Mouse (Mus musculus) adrenal gland, postnatal 14 days (tissue): ENCODE data around the gene Hmx2. TPM values are rescaled to one million over a fixed set of nuclear protein-coding genes. Genes with fewer than 3 reads are reported as not detected.

ENCODE experiments used
- DNase-seq: peaks from one replicate; pipeline ENCODE4 v3.0.0; 2021; ENCODE audit warnings: mixed read lengths
- long read RNA-seq, 2 experiments: library from polyadenylated mRNA; stranded (forward); transcript quantifications; one replicate each; pipeline ENCODE4 v2.0.0; 2021
- total RNA-seq: library from RNA; stranded (reverse); gene quantifications from 2 replicates; pipeline ENCODE4 v1.2.3, GENCODE M21; 2021

Gene Hmx2
- total RNA-seq: not detected in 2 replicates
- long read RNA-seq, experiment 1: 0 reads
- long read RNA-seq, experiment 2: 0 reads

DNA sequence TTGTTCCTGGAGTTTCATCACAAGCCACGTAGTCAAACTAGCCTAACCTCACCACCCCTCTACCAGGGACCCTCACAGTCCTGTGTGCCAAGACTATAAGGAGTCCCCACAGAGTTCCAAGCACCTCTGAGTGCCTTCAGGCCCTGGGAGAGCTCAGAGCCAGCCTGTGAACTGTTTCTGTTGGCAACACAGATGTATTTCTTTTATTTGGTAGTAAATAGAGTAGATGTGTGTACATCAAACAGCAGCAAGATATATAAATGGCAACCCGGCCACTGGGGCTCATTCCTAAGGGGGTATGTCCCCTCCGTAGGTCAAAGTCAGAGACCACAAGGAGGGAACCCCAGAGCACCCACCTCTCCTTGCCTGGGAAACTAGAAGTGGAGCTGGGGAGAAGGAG is at the start of gene Hmx2:
Hmx2 (plus strand) TSS at position 301 of the 400 bp plus-strand sequence.
- DNase-seq: no peak

GRCm38 (mm10) chr7:131503739-131504138 is 44.8 kb upstream of the Hmx2 start:
- no peak for DNase-seq

DNA sequence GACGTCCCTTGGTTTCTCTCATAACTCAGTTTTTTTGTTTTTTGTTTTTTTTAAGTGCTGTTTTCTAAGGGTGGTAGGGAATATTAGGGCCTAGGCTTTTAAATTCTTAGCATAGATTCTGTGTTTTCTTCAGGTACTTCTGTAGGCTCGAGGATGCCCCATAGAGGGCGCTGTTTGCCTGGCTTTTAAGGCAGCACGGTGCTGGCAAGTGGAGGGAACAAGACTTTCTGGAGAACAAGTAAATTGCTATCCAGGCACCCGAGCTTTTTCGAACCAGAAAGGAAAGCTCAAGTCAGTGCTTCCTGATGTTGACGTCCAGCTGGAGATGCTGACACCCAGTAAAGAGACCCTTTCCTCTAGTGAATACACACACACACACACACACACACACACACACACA is 8.6 kb upstream of the Hmx2 start:
- DNase-seq: peak; percentile 92

- no peak for DNase-seq
These were observed 7.1 kb upstream of the Hmx2 start for GRCm38 (mm10) chr7:131541184-131542114.

GRCm38 (mm10) chr7:131542115-131542871 is 6.3 kb upstream of the Hmx2 start, which contains the start of gene Hmx3:
Gene Hmx3 (plus strand): TSS chr7:131542867.
- DNase-seq: no peak

- no peak for DNase-seq
These were observed 5.5 kb upstream of the Hmx2 start for GRCm38 (mm10) chr7:131542872-131543622.

DNA sequence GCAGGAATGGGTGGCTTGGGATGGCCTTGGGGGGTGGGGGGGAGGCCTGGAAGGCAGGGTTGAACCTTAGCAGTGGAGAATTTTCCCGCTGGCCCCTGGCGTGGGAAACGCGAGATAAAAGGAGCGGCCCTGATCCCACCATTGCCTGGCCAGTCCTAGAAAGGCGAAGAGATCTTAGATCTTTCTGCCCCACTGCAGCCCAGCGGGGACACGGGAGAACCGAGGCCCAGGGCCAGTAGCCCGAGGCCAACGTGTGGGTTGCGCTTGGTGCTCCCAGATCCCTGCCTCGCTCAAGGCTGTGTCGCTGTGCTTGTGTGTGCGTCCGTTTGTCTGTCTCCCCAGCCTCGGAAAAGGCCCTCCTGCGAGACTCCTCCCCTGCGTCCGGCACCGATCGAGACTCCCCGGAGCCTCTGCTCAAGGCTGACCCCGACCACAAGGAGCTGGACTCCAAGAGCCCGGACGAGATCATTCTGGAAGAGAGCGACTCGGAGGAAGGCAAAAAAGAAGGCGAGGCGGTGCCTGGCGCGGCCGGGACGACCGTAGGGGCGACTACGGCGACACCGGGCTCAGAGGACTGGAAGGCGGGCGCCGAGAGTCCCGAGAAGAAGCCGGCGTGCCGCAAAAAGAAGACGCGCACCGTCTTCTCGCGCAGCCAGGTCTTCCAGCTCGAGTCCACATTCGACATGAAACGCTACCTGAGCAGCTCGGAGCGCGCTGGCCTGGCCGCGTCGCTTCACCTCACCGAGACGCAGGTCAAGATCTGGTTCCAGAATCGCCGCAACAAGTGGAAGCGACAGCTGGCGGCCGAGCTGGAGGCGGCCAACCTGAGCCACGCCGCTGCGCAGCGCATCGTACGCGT is 4.7 kb upstream of the Hmx2 start:
- DNase-seq: peak; percentile 20

GRCm38 (mm10) chr7:131544871-131545270 is 3.7 kb upstream of the Hmx2 start:
- no peak for DNase-seq

- DNase-seq: no peak
These were observed 2.7 kb upstream of the Hmx2 start for GRCm38 (mm10) chr7:131545701-131546385.

DNA sequence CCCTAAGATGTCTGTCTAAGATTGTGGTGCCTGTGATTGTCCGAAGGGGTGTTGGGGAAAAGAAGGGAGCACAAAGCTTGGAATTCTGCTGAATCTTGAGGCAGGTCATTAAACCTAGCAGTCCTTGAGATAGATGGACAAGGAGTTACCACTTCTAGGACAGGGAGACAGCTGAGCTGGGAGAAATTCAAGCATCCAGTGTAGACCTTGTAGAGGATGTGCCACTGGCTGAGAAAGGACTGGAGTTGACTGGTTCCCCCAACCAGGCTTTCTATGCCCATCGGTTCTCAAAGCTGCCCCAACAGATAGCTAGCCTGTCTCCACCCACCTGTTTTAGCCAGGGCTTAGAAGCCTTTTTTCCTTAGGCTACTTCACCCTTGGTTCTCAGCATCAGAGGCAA is 2.1 kb upstream of the Hmx2 start:
- DNase-seq: no peak

DNA sequence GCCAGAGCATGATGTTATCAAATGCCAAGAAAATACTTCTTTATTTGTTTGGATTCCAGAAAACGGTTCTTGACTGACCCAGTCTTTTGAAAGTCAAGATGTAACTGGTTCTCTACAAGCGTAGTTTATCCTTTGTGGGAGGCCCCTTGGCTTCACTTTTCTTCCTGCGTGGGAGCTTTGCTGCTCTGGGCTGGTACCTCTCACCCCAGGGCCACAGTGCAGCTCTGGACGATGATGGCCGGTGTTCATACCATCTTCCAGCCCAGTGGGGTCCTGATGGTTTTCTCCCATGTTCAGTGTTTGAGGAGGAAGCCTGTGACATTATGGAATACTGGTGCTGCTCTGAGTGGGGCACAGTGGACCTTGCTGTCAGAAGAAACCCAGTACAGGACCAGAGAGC is 1.1 kb upstream of the Hmx2 start:
- no peak for DNase-seq

GRCm38 (mm10) chr7:131551471-131551870 is 2.9 kb downstream of the Hmx2 start:
- no peak for DNase-seq

- DNase-seq: no peak
These were observed 3.6 kb downstream of the Hmx2 start for GRCm38 (mm10) chr7:131551931-131552741.

DNA sequence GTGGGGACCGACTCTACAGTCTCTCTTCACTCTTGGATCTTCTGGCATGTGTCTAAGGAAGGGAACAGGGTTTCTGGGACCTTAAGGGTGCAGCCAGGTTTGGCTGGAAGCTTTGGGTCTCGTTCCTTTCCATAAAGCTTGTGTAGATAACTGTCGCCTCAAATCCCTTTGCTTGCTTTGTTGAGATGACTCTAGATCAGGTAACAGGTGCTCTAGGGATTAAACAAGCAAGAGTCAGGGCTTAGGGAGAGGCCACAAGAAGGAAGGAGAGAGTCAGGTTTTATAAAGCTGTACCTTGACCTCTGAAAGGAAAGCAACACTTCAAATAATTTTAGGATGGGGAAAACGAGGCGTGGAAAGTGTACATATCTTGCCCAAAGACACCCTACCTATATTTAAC is 4.2 kb downstream of the Hmx2 start:
- DNase-seq: no peak

DNA sequence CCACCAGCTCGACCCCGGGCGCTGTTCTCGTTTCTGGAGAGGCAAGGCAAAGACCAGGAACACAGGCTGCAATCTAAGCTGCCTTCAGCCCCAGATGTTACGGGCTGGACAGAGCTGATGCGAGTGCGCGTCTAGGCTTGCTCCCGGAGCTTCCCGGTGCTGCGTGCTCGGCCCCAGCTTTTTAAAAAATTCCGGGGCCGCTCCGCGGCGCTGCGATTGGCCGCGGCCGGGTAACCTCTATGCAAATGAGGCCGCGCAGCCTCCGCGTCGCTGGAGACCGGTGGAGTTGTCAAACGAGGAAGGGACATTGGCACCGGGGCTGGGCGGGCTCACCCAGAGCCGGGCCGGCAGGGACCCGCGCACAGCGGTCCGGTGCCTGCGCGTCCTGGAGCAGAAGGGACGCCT is 5.2 kb downstream of the Hmx2 start:
- DNase-seq: peak; percentile 49

- DNase-seq: no peak
These were observed 6.0 kb downstream of the Hmx2 start for GRCm38 (mm10) chr7:131554341-131555180.

GRCm38 (mm10) chr7:131555301-131556081 is 6.9 kb downstream of the Hmx2 start:
- DNase-seq: peak; percentile 21

GRCm38 (mm10) chr7:131556116-131556515 is 7.5 kb downstream of the Hmx2 start:
- DNase-seq: no peak
